Comparison of ENCODE assay signal across 25 mouse cellular contexts in genomic region chr1:165054245-165054644, GRCm38 (mm10).
DNase-seq lines count a peak whose midpoint lies in the region; ATAC-seq and TF ChIP-seq lines count a peak whose summit lies in the region.
"Had no signal": no experiment of that assay in that cellular context is flagged by ENCODE, and none has a peak within 500 bp of the region (broad histone marks: within the 10 kb centered on the region; RNA-seq: fewer than 3 reads in every experiment).

No protein-coding gene starts in this region.

- no peak for TF ChIP-seq EP300 in stomach, postnatal 0 days (optimal IDR thresholded peaks at IDR 0.05)

- DNase-seq in midbrain, embryonic 11.5 days (ENCODE audit: low spot score, missing footprints), result peak; percentile 19
- DNase-seq in stomach, postnatal 0 days (ENCODE audit: low spot score), result no peak
- DNase-seq in gastrocnemius, adult 2 months, result no peak
- DNase-seq: adrenal gland, adult 8-10 months; adrenal gland, postnatal 36 days; cerebellum, adult 18-20 months; cerebellum, adult 9-10 months; cerebellum, postnatal 14 days; forebrain, postnatal 0 days; gastrocnemius, postnatal 14 days; heart, adult 2 months; kidney, adult 18-20 months had no signal

- WGBS in midbrain, embryonic 11.5 days, result 78% methylated on average over 6 of the region's 6 CpGs
- 71% methylated on average over 6 of the region's 6 CpGs for WGBS in midbrain, embryonic 13.5 days
- 51% methylated on average over 6 of the region's 6 CpGs for WGBS in stomach, postnatal 0 days

- H3K4me2 ChIP-seq in midbrain, embryonic 11.5 days, result no peak overlapping the region
- no peak overlapping the region for H3K4me2 ChIP-seq in midbrain, embryonic 13.5 days (replicated peaks)
- no peak overlapping the region for H3K4me2 ChIP-seq in stomach, postnatal 0 days (replicated peaks; ENCODE audit: low read depth)
- H3K4me2 ChIP-seq: embryonic facial prominence, embryonic 12.5 days; embryonic facial prominence, embryonic 15.5 days; hindbrain, embryonic 13.5 days had no signal

- no peaks in the 10 kb centered on the region for H3K9me3 ChIP-seq in midbrain, embryonic 11.5 days (ENCODE audit: control insufficient read depth, low read length)
- H3K9me3 ChIP-seq in midbrain, embryonic 13.5 days, result no peaks in the 10 kb centered on the region
- no peaks in the 10 kb centered on the region for H3K9me3 ChIP-seq in stomach, postnatal 0 days (ENCODE audit: control insufficient read depth, low read length)
- H3K9me3 ChIP-seq: embryonic facial prominence, embryonic 12.5 days; embryonic facial prominence, embryonic 15.5 days; G1E; heart, embryonic 10.5 days; hindbrain, embryonic 10.5 days; hindbrain, embryonic 13.5 days had no signal

- H3K9ac ChIP-seq in midbrain, embryonic 11.5 days (ENCODE audit: low read length), result no peak overlapping the region
- H3K9ac ChIP-seq in midbrain, embryonic 13.5 days (replicated peaks), result no peak overlapping the region
- no peak overlapping the region for H3K9ac ChIP-seq in stomach, postnatal 0 days (ENCODE audit: low read length)
- H3K9ac ChIP-seq: embryonic facial prominence, embryonic 12.5 days; embryonic facial prominence, embryonic 15.5 days; forebrain, postnatal 0 days; hindbrain, embryonic 13.5 days had no signal

- no peaks in the 10 kb centered on the region for H3K27me3 ChIP-seq in midbrain, embryonic 11.5 days (ENCODE audit: control insufficient read depth, insufficient read depth, low read length)
- no peaks in the 10 kb centered on the region for H3K27me3 ChIP-seq in midbrain, embryonic 13.5 days
- H3K27me3 ChIP-seq in stomach, postnatal 0 days (ENCODE audit: control insufficient read depth, insufficient read depth, low read length), result no peaks in the 10 kb centered on the region
- H3K27me3 ChIP-seq: CH12.LX; embryonic facial prominence, embryonic 12.5 days; embryonic facial prominence, embryonic 15.5 days; hindbrain, embryonic 13.5 days had no signal

- no peaks in the 10 kb centered on the region for H3K4me1 ChIP-seq in midbrain, embryonic 11.5 days (ENCODE audit: control insufficient read depth, insufficient read depth, low read length)
- H3K4me1 ChIP-seq in midbrain, embryonic 13.5 days (replicated peaks), result no peaks in the 10 kb centered on the region
- H3K4me1 ChIP-seq in stomach, postnatal 0 days (replicated peaks; ENCODE audit: control insufficient read depth, insufficient read depth), result no peaks in the 10 kb centered on the region
- H3K4me1 ChIP-seq: embryonic facial prominence, embryonic 12.5 days; embryonic facial prominence, embryonic 15.5 days; heart, embryonic 10.5 days; hindbrain, embryonic 10.5 days; hindbrain, embryonic 13.5 days had no signal

- no peak for TF ChIP-seq CTCF in stomach, postnatal 0 days (IDR thresholded peaks at IDR 0.05; ENCODE audit: low read depth)
- no peak for TF ChIP-seq CTCF in gastrocnemius, adult 2 months (IDR thresholded peaks at IDR 0.05)

- intact Hi-C loops in gastrocnemius, adult 2 months (cut with DNase I), result no loop called here

- H3K36me3 ChIP-seq in midbrain, embryonic 11.5 days (ENCODE audit: control insufficient read depth, insufficient read depth, low read length), result no peaks in the 10 kb centered on the region
- H3K36me3 ChIP-seq in midbrain, embryonic 13.5 days, result no peaks in the 10 kb centered on the region
- no peaks in the 10 kb centered on the region for H3K36me3 ChIP-seq in stomach, postnatal 0 days (ENCODE audit: control insufficient read depth, insufficient read depth, low read length)
- H3K36me3 ChIP-seq: embryonic facial prominence, embryonic 12.5 days; embryonic facial prominence, embryonic 15.5 days; G1E; heart, embryonic 10.5 days; hindbrain, embryonic 10.5 days; hindbrain, embryonic 13.5 days had no signal

- H3K4me3 ChIP-seq in midbrain, embryonic 11.5 days (ENCODE audit: low read depth, low read length), result no peak overlapping the region
- no peak overlapping the region for H3K4me3 ChIP-seq in midbrain, embryonic 13.5 days (replicated peaks)
- no peak overlapping the region for H3K4me3 ChIP-seq in stomach, postnatal 0 days (ENCODE audit: low read depth, low read length)
- no peak overlapping the region for H3K4me3 ChIP-seq in gastrocnemius, adult 2 months
- H3K4me3 ChIP-seq: embryonic facial prominence, embryonic 12.5 days; embryonic facial prominence, embryonic 15.5 days; heart, adult 2 months; heart, embryonic 10.5 days; hindbrain, embryonic 10.5 days; hindbrain, embryonic 13.5 days had no signal

- ATAC-seq in midbrain, embryonic 11.5 days (ENCODE audit: low FRiP score), result no peak
- ATAC-seq in midbrain, embryonic 13.5 days, result no peak
- 0 out of 2 replicates have a peak, but pooled peaks have one; percentile 22 for ATAC-seq in common myeloid progenitor, adult 5-6 weeks (replicated peaks; ENCODE audit: low read depth, poor library complexity, severe bottlenecking)
- ATAC-seq in stomach, postnatal 0 days (ENCODE audit: low FRiP score, low TSS enrichment), result peak; percentile 45; the same call in 1 of the 2 replicates
- no peak for ATAC-seq in inflammation-experienced regulatory T-cells, adult 6 months
- ATAC-seq: forebrain, embryonic 14.5 days; forebrain, postnatal 0 days; hindbrain, embryonic 16.5 days; intestine, embryonic 16.5 days had no signal

- H3K27ac ChIP-seq in midbrain, embryonic 11.5 days (ENCODE audit: low read depth, low read length), result no peak overlapping the region
- no peak overlapping the region for H3K27ac ChIP-seq in midbrain, embryonic 13.5 days
- H3K27ac ChIP-seq in stomach, postnatal 0 days (replicated peaks), result no peak overlapping the region
- H3K27ac ChIP-seq in gastrocnemius, adult 2 months, result no peak overlapping the region
- H3K27ac ChIP-seq: embryonic facial prominence, embryonic 12.5 days; embryonic facial prominence, embryonic 15.5 days; heart, adult 2 months; heart, embryonic 10.5 days; hindbrain, embryonic 10.5 days; hindbrain, embryonic 13.5 days had no signal

Comparison
In these comparisons a context has a peak if more than half of its experiments do, and no peak if none do; other contexts are left out.
1. ATAC-seq: peak in common myeloid progenitor, adult 5-6 weeks (single experiment) and stomach, postnatal 0 days (single experiment); none in midbrain, embryonic 11.5 days (single experiment), midbrain, embryonic 13.5 days (single experiment) and inflammation-experienced regulatory T-cells, adult 6 months (single experiment).